Mouse (Mus musculus) frontal cortex, postnatal 10 days (tissue): ENCODE measurements at regions not wholly inside any gene's neighbourhood (a gene's known extent, or its start where the extent isn't known, plus 50 kb on each side); places are given as distances from the start of the nearest gene placed in this dataset.
A peak's percentile ranks its signal among the peaks of the same experiment; 100 is the strongest.

Experiments
- DNase-seq, 2 experiments: peaks; one replicate each; pipeline ENCODE4 v3.0.0; 2022; ENCODE audit warnings: low spot score in 2 of 2, mixed read lengths in 1 of 2

DNA sequence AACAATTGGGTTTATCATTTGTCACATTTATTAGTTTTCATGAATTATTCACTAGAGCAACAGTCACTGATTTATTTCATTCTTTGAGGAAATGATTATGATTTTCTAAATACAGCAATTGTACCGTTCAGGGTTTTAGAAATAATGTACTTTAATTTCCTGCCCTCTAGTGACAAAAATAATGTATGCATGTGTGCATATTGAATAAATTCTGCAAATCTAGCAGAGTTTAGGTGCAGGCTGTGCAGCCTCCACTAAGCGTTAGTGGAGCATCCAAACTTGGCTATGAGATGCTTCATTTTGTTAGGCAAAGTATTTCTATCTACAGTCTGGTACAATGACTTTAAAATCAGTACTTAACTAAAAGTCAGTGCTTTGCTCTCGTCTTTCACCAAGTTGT, 642.1 kb upstream of the A830018L16Rik start:
- DNase-seq, result no peak

- no peak for DNase-seq
Observed at GRCm38 (mm10) chr1:10794074-10794783, 619.7 kb upstream of the A830018L16Rik start.

- peak in 1 of 2 experiments; percentile 24 for DNase-seq
Observed at GRCm38 (mm10) chr1:10835653-10836415, 578.1 kb upstream of the A830018L16Rik start.

- peak in 1 of 2 experiments; percentile 9 for DNase-seq
Observed at GRCm38 (mm10) chr1:10837180-10837579, 576.7 kb upstream of the A830018L16Rik start.

DNA sequence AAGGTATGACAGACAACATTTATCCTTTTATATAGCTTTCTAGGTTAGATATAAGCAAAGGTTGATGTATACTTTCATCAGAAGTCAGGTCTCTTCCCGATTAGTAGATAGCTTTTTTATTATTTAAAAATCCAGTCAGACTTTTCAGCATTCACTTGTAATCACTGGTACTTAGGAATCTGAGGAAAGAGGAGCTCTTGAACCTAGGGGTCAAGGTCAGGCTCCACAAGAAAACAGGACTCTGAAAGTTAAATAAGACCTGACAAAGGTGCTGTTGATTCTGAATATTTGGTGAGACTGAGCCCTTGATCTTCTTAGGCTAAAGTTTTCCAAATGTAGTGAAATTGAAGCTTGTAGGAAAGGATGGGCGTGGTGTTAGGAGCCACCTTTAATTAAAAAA, 561.0 kb upstream of the A830018L16Rik start:
- no peak for DNase-seq

DNA sequence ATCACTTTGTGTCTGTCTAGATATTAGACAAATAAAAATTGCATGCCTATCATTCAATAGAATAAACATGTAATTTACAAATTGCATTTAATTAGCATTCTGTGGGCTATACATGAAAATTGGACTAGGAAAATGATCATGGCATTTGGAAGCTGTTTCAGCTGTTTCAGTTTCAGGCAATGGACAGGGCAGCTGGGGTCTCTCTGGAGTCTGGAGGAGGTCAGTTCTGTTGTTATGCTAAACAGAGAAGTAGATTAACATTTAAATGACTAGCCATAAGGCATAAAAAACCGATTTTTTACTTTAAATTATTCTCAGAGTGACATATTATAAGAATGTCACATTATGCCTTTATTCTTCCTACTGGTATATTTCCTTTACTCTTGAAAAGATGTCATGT, 559.4 kb upstream of the A830018L16Rik start:
- no peak for DNase-seq

GRCm38 (mm10) chr1:10871163-10871853, 542.6 kb upstream of the A830018L16Rik start:
- peak in 1 of 2 experiments; percentile 13 for DNase-seq

DNA sequence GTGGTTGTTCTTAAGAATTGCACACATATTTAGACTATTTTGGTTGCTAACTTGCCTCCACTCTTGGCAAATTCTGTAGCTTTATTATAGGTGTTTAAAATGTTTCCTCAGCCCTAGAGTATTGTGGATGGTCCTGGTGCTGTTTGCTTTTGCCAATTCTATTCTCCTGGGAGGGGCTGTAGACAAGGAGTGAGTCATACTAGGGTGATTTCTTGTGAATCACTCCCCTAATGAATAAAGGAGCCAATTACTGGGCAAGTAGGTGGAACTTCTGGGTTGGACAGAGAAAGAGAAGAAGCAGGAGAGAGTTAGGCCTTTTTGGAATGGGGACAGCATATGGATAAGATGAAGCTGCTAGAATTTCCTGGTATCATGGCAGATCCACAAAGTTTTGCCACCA, 541.6 kb upstream of the A830018L16Rik start:
- DNase-seq, result no peak

DNA sequence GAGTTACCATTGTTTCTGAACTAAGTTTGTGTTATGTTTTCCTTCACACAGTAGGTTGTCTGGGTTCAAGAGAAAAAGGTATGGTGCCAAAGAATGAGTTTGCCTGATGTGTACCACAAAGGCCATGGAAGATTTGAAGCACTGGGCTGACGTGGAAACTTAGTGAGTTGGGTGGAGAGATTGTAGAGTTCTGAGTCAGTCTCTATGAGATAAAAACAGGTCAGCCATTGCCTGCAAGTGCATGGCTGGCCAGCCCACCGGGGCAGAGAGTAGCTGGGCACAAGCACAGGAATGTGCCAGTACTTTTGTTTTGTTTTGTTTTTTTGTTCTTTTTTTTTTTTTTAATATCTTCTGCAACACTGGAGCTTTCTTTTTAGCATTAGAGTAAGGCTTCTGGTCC, 541.2 kb upstream of the A830018L16Rik start:
- no peak for DNase-seq

GRCm38 (mm10) chr1:10877391-10878170, 536.3 kb upstream of the A830018L16Rik start:
- DNase-seq, result peak in 1 of 2 experiments; percentile 14

- DNase-seq, result no peak
Observed at GRCm38 (mm10) chr1:10878221-10878760, 535.6 kb upstream of the A830018L16Rik start.

GRCm38 (mm10) chr1:10880026-10880727, 533.7 kb upstream of the A830018L16Rik start:
- no peak for DNase-seq

- no peak for DNase-seq
Observed at GRCm38 (mm10) chr1:10898806-10899205, 515.1 kb upstream of the A830018L16Rik start.

DNA sequence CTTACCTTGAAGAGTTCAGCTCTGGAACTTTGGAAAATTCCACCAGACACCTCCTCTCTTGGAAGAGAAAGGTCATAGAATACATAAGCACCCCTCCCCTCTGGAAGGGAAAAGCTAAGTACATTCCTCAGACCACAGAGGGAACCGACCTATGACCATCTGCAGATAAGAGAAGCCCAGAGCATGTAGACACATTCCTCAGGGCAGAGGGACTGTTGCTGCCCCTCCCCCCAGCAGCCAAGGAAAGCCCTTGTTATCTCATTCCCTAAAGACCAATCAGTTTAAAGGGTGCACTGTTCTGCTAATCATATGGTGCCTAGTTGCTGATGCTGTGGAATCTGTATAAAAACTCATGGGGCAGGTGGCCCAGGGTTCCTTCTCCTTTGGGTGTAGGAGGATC, 511.2 kb upstream of the A830018L16Rik start:
- DNase-seq, result no peak

GRCm38 (mm10) chr1:10919958-10920357, 493.9 kb upstream of the A830018L16Rik start:
- no peak for DNase-seq

DNA sequence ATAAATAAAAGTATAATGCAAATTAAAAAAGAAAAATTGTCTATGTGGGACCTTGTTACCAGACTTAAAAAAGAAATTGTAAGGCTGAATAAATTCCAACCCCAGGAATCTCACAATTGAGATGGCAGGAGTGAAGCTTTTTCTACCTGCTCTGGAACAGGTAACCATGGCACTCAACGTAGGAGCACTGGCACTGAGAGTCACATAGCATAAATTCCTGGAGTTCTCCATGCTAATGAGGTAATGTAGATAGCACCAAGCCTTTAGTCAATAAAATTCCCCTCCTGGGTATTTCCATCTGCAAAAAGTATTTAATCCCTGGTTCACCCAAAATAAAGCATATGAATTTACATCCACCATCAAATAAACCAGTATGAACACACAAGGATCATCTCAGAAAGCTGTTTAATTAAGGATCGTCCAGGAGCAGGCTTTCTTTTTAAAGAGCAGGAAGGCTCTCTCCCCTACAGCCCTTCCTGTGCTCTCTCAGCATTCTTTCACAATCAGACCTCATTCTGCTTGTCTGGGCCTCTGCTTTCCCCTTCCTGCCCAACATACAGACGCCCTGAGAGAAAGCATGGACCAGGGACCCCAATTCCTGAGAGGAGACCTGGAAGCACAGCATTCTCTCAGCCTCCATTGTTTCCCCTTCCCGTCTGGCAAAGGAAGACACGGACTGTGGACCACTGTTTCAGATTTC, 481.4 kb upstream of the A830018L16Rik start:
- DNase-seq, result no peak

DNA sequence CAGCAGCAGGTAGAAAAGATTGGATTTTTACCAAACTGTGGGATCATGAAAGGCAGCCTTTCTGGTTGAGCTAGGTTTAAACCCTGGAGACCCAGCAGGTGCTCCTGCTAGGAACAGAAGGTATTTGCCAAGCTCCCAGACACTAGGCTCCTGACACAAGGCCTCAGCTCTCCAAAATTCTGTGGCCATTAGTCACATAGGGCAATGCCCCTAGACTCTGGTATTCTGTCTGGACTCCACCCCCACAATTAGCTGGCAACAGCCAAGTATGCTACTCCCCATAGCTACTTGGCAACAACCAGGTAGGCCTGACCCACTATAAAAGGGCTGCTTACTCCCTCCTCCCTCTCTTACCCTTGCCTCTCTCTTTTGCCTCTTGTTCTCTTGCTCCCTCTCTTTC, 480.7 kb upstream of the A830018L16Rik start:
- DNase-seq, result no peak

DNA sequence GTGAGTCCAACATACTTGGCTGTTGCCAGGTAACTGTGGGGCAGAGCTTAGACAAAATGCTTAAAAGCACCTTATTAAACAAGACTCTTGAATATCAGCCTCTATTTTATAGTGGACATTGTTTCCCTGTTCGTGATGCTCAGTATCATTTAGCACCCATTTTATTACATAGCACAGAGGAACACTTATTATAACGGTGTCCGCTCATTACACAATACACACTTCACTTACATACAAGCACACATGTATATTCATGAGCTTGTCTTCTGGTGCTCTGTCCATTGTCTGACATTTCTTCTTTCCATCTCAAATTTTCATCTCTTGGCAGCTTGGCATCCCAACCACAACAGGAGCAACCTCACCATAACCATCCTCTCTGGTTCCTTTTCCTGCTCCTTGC, 475.5 kb upstream of the A830018L16Rik start:
- DNase-seq, result no peak

DNA sequence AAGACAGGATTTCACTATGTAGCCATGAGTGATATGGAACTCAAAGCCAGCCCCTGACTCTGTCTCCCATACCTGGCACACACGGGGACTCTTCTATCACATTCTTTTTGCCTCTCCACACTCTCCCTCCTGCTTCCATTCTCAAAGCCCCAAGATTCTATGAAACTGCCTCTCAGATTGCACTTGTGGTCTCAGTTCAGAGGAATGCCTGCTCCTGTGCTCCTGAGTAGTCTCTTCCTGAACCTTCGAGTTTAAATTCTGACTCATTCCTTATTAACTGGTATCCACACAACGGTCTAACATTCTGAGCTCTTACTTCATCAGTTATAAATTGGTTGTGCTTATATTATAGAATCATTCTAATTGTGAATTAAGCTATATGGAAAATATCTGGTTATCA, 473.6 kb upstream of the A830018L16Rik start:
- DNase-seq, result no peak

GRCm38 (mm10) chr1:10942979-10943378, 470.9 kb upstream of the A830018L16Rik start:
- no peak for DNase-seq
